Mouse (Mus musculus) brown adipose tissue, adult 24 weeks (tissue): Measurements from ENCODE around the gene Pepd. TPM values are rescaled to one million over a fixed set of nuclear protein-coding genes. Genes with fewer than 3 reads are reported as not detected.

Source experiments
- H3K27ac ChIP-seq: fragments of 200-500 bp; replicated peaks from 2 replicates; pipeline ENCODE4 v1.5.1; 2012; ENCODE audit warnings: low read depth, mild to moderate bottlenecking, low read length
- H3K4me1 ChIP-seq: fragments of 200-500 bp; 2 replicates; pipeline ENCODE4 v1.6.1; 2012; ENCODE audit warnings: low read length, mixed read lengths; ENCODE audit not compliant: control insufficient read depth, insufficient read depth, insufficient read length
- H3K4me3 ChIP-seq: fragments of 200-500 bp; 2 replicates; pipeline ENCODE4 v1.5.1; 2012; ENCODE audit warnings: low read depth, mild to moderate bottlenecking, low read length, moderate library complexity; ENCODE audit not compliant: insufficient read depth
- polyA plus RNA-seq: library from polyadenylated mRNA; stranded (reverse); fragments of >200 nt; gene quantifications from 2 replicates; pipeline ENCODE4 v1.2.4, GENCODE M21; 2012; ENCODE audit not compliant: missing spikeins, insufficient read depth, insufficient read length

Pepd gene
- polyA plus RNA-seq, 1 experiment = 103 TPM

- Histone ChIP-seq H3K4me1 (no peaks in the 10 kb centered on the region), H3K27ac (no peak overlapping the region), H3K4me3 (no peak overlapping the region)
These were observed 6.2 kb downstream of the Pepd start for GRCm38 (mm10) chr7:34918416-34918815.

GRCm38 (mm10) chr7:34919054-34919453 is 6.9 kb downstream of the Pepd start:
- Histone ChIP-seq H3K27ac (0 out of 2 replicates have a peak overlapping the region, but pooled peaks have one; percentile 6), H3K4me1 (no peaks in the 10 kb centered on the region), H3K4me3 (no peak overlapping the region)

GRCm38 (mm10) chr7:34919809-34920208 is 7.6 kb downstream of the Pepd start:
- no peak overlapping the region for H3K27ac ChIP-seq
- no peak overlapping the region for H3K4me3 ChIP-seq
- no peaks in the 10 kb centered on the region for H3K4me1 ChIP-seq

- H3K4me3 ChIP-seq = no peak overlapping the region
- H3K4me1 ChIP-seq = no peaks in the 10 kb centered on the region
- no peak overlapping the region for H3K27ac ChIP-seq
These were observed 13.0 kb downstream of the Pepd start for GRCm38 (mm10) chr7:34925208-34925607.

GRCm38 (mm10) chr7:34925956-34926355 is 13.8 kb downstream of the Pepd start:
- Histone ChIP-seq H3K27ac (no peak overlapping the region), H3K4me1 (no peaks in the 10 kb centered on the region), H3K4me3 (no peak overlapping the region)

- no peaks in the 10 kb centered on the region for H3K4me1 ChIP-seq
- H3K27ac ChIP-seq = no peak overlapping the region
- H3K4me3 ChIP-seq = no peak overlapping the region
These were observed 17.6 kb downstream of the Pepd start for GRCm38 (mm10) chr7:34929614-34930262.

- Histone ChIP-seq H3K4me1 (no peaks in the 10 kb centered on the region), H3K27ac (no peak overlapping the region), H3K4me3 (no peak overlapping the region)
These were observed 18.1 kb downstream of the Pepd start for GRCm38 (mm10) chr7:34930263-34930757.

GRCm38 (mm10) chr7:34932631-34933030 is 20.5 kb downstream of the Pepd start:
- no peaks in the 10 kb centered on the region for H3K4me1 ChIP-seq
- H3K27ac ChIP-seq = no peak overlapping the region
- H3K4me3 ChIP-seq = no peak overlapping the region

- no peak overlapping the region for H3K4me3 ChIP-seq
- H3K4me1 ChIP-seq = no peaks in the 10 kb centered on the region
- no peak overlapping the region for H3K27ac ChIP-seq
These were observed 21.0 kb downstream of the Pepd start for GRCm38 (mm10) chr7:34933142-34933541.

- no peak overlapping the region for H3K27ac ChIP-seq
- H3K4me1 ChIP-seq = no peaks in the 10 kb centered on the region
- H3K4me3 ChIP-seq = no peak overlapping the region
These were observed 24.2 kb downstream of the Pepd start for GRCm38 (mm10) chr7:34936347-34936746.

- Histone ChIP-seq H3K4me1 (no peaks in the 10 kb centered on the region), H3K4me3 (no peak overlapping the region), H3K27ac (no peak overlapping the region)
These were observed 26.6 kb downstream of the Pepd start for GRCm38 (mm10) chr7:34938636-34939261.

- no peak overlapping the region for H3K4me3 ChIP-seq
- H3K4me1 ChIP-seq = no peaks in the 10 kb centered on the region
- H3K27ac ChIP-seq = no peak overlapping the region
These were observed 27.2 kb downstream of the Pepd start for GRCm38 (mm10) chr7:34939262-34939951.

- Histone ChIP-seq H3K4me1 (no peaks in the 10 kb centered on the region), H3K4me3 (no peak overlapping the region), H3K27ac (no peak overlapping the region)
These were observed 27.8 kb downstream of the Pepd start for GRCm38 (mm10) chr7:34939952-34940312.

GRCm38 (mm10) chr7:34943581-34944123 is 31.5 kb downstream of the Pepd start:
- H3K4me3 ChIP-seq = no peak overlapping the region
- no peaks in the 10 kb centered on the region for H3K4me1 ChIP-seq
- no peak overlapping the region for H3K27ac ChIP-seq

- Histone ChIP-seq H3K4me1 (no peaks in the 10 kb centered on the region), H3K27ac (no peak overlapping the region), H3K4me3 (no peak overlapping the region)
These were observed 34.2 kb downstream of the Pepd start for GRCm38 (mm10) chr7:34946269-34946925.
